Mouse (Mus musculus) lung, postnatal 0 days (tissue): ENCODE results near the gene Arhgap22.

Source experiments
- CTCF ChIP-seq: IDR thresholded peaks from 2 replicates; pipeline ENCODE4 v1.5.1; 2016; ENCODE audit warnings: antibody characterized with exemption, mild to moderate bottlenecking
- EP300 ChIP-seq: IDR thresholded peaks from 2 replicates; pipeline ENCODE4 v1.6.1; 2016; ENCODE audit warnings: antibody characterized with exemption, mild to moderate bottlenecking, control low read depth

DNA sequence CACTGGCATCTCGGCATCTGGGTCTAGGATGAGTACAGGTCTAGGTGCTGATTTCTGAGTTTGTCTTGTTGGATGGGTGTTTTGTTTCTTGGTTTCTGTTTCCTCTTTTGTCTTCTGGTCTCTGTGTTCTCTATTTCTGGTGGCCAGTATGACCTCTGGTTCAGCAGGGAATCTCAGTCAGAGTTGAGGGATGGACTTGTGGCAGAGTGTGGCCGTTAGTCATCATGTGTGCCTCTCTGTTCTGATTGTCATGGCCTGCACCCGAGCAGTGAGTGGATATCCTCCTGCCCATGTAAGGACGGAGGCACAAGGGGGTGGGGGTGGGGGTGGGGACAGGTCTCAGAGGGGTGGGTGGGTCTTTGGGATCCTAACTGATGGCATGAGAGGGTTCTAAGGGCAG is 11.7 kb upstream of the Arhgap22 start:
- TF ChIP-seq EP300 (no peak), CTCF (no peak)
